Mouse (Mus musculus) spleen, adult 12 weeks (tissue): ENCODE measurements around the gene Tmem145.

ENCODE experiments used
- DNase-seq: peaks from one replicate; pipeline ENCODE4 v3.0.0; 2022; ENCODE audit warnings: low spot score

The Tmem145 gene

GRCm38 (mm10) chr7:25275555-25276298 is 30.2 kb upstream of the Tmem145 start:
- DNase-seq = no peak

DNA sequence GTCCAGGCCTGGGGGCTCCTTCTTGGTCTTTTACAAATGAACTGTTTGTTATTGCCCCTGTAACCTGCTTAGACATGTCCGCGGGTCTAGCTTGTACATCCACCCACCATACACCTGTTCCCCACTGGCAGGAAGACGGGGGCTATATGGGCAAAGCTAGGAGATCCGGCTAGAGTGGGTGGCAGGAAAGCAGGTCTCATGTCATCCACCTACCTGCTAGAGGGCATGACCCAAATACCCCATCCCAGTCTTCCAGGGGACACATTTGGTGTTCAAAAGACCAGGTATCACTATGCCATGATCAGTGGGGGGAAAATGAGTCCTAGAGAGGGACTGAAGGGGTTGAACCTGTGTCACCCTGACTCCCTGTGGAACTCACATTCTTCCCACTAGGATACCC is 28.5 kb upstream of the Tmem145 start:
- no peak for DNase-seq

- DNase-seq = no peak
Measured at GRCm38 (mm10) chr7:25277998-25278340, 27.9 kb upstream of the Tmem145 start.

GRCm38 (mm10) chr7:25278341-25279075 is 27.4 kb upstream of the Tmem145 start:
- peak; percentile 85 for DNase-seq

DNA sequence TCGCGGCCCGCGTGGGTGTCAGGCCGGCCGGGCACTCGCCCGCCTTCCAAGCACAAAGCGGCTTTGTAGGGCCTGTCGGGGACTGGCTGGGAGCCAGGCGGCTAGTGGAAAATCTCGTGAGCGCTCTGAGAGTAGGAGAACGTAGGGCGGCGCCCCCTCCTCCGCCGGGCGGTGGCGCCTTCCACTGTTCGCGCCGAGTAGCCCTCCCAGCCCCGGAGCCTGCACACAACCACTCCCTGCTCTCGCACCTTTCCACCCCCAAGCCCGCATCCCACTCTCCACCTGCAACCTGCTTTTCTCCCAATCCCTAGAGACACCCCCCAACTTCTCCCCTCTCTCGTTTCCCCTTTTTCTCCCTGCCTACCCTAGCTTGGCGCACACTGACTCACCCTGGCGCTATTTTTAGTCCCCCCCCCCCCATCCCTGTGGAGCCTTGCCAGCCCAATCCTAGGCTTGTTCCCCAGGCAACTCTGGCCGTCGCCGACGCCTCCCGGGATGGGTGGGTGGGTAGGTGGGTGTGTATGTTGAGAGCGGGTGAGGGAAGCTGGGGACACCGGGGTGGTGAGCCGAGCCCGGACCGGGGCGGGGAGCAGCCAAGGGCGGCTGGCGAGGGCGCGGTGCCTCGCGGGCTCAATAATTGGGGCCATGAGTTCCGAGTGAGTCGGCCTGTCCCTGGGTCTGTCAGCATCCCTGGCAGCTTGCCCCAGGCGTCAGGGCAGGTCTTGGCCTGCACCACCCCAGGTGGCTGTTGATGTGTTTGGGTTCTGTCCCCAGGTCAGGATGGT is 26.6 kb upstream of the Tmem145 start:
- DNase-seq = peak; percentile 78

GRCm38 (mm10) chr7:25279861-25280791 is 25.8 kb upstream of the Tmem145 start:
- no peak for DNase-seq

GRCm38 (mm10) chr7:25281166-25281733 is 24.7 kb upstream of the Tmem145 start:
- DNase-seq = no peak

DNA sequence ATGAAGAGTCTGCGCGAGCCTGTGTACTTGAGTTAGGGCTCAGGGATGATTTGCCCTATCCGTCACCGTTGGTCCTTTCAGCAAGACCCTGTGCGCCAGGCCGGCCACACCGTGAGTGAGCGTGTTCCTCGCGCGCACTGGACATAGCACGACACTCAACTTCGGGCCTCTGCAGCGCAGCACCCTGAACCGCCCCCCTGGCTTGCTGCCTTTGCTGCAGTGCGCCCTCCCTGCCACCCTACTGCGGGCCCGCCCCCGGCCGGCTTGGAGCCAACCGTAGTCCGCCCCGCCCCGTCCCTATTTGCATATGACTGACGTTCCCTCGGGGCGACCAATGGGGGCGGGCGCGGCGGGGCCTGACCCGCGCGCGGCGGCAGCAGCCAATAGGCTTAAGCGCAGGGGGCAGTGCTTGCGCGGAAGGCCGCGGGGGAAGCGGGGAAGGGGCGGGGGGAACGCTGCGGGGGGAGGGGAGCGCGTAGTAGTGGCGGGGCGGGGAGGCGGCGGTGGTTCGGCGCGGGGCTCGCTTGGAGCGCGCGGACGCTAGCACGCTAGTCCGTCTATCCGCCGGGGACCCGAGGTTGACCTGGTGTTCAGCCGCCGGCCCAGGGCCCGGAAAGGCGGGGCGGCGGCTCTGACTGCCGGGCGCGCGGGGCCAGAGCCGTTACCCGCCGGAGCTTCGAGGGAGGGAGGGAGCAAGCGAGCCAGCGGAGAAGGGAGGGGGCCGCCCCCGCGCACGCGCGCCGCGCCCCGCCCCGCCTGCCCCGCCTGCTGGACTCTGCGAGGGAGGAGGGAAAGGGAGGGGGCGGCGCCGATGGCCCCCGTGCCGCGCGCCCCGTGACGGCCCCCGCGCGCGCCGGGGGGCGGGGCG is 23.9 kb upstream of the Tmem145 start:
- DNase-seq = peak; percentile 96

DNA sequence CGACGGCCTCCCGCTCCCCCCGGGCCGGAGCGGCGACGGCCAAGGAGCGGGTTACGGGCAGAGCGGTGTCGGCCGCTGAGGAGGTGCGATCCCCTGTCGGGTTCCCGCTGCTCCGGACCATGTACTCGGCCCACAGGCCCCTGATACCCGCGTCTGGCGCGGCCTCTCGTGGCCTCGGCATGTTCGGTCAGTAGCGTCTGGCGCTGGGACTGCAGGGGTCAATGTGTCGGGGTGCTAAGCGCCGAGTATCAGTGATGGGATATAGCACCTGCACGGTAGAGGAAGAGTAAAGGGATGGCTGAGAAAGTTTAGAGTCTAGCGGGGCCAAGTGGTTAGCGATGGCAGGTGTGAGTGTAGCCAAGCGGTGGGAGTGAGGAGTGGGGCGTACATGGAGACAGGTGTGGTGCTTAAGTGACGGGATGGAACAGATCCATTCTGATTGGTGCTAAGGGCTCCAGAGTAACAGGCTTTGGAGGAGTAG is 23.1 kb upstream of the Tmem145 start:
- DNase-seq = no peak

DNA sequence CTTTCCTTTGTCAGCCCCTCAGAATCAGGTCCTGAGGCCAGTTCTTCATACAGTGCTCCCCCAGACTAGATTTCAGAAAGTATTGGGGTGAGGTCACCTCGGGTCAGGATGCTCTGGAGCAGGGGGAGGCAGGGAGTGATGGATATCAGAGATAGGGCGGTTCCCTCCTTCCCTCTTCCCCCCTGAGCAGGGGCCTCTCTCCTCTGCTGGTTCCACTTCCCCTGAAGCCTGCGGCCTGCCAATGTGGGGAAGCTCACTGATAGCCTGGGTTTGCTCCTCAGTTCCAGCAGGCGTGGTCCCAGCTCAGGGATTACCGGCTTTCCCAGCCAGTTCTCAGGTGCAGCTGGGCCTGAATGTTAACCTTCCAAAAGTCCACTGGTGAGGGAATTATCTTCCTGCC is 22.3 kb upstream of the Tmem145 start:
- DNase-seq = no peak

DNA sequence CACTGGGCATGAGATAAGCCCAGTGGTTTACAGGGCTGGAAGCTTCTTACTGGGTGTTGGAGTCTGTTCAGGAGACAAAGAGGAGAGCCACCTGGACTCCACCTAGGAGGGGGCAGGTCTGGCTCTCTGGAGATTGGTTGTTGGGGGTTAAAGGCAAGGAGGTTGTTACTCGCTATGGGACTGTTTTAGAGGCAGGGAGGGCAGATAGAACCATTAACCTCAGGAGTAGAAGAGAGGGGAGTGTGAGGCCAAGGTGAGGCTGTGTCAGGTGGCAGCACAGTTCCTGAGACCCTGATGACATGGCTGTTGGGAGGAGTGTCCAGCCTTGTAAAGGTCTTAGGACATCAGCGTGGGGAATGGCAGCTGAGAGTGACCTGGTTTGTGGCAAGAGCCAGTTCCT is 21.7 kb upstream of the Tmem145 start:
- no peak for DNase-seq

- no peak for DNase-seq
Measured at GRCm38 (mm10) chr7:25284766-25285165, 21.1 kb upstream of the Tmem145 start.

GRCm38 (mm10) chr7:25285511-25286238 is 20.2 kb upstream of the Tmem145 start:
- no peak for DNase-seq

- no peak for DNase-seq
Measured at GRCm38 (mm10) chr7:25286989-25287388, 18.9 kb upstream of the Tmem145 start.

DNA sequence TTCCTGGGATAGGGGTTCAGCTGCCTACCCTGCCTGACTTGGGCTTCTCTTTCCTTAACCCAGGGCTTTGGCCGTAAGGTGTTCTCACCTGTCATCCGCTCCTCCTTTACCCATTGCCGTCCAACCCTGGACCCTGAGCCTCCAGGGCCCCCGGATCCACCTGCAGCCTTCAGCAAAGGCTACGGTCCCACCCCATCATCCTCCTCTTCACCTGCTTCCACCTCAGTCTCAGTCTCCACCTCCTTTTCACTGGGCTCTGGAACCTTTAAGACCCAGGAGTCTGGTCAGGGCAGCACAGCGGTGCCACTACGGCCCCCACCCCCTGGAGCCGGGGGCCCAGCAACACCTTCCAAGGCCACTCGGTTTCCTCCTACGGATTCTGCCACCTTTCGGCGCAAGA is 17.9 kb upstream of the Tmem145 start:
- no peak for DNase-seq

GRCm38 (mm10) chr7:25288721-25289120 is 17.2 kb upstream of the Tmem145 start:
- no peak for DNase-seq

DNA sequence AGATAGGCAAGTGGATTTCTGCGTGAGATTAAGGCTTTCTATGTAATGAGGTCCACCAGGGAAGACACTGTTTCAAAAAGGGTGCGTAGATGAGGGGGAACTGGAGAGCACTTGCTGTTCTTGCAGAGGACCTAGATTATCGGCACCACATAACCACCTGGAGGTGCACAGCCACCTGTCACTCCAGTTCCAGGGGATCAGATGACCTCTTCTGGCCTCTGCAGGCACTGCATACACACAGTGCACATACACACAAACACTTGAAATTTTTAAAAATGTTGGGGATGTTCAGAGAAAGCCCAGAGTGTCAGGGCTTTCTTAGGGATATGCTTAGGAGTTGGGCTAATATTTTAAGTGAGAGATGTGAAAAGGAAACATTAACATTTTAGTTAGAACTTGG is 16.0 kb upstream of the Tmem145 start:
- no peak for DNase-seq

GRCm38 (mm10) chr7:25290463-25290862 is 15.4 kb upstream of the Tmem145 start:
- no peak for DNase-seq

DNA sequence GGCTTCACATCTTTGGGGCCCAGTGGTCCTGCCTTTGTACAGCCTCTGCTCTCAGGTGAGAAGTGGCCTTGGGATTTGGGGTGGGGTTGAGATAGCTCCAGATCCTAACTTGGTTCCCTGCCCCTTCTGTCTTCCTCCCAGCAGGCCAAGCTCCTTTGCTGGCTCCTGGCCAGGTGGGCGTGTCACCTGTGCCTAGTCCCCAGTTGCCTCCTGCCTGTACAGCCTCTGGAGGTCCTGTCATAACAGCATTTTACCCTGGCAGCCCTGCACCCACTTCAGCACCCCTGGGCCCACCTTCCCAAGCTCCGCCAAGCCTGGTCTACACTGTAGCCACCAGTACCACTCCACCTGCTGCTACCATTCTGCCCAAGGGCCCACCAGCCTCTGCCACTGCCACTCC is 15.0 kb upstream of the Tmem145 start:
- no peak for DNase-seq

DNA sequence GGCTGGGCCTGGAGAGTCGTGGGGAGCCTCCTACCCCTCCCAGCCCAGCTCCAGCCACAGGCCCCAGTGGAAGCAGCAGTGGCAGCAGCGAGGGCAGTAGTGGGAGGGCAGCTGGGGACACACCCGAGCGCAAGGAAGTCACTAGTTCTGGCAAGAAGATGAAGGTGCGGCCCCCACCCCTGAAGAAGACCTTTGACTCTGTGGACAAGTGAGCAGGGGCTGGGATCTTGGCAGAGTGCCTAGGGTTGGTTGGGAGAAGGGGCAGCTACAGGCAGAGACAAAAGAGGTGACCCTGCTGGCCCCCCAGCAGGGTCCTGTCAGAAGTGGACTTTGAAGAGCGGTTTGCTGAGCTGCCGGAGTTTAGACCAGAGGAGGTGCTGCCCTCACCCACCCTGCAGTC is 13.8 kb upstream of the Tmem145 start:
- no peak for DNase-seq
